Mouse (Mus musculus): ENCODE results near the gene Cacna1d.

DNA sequence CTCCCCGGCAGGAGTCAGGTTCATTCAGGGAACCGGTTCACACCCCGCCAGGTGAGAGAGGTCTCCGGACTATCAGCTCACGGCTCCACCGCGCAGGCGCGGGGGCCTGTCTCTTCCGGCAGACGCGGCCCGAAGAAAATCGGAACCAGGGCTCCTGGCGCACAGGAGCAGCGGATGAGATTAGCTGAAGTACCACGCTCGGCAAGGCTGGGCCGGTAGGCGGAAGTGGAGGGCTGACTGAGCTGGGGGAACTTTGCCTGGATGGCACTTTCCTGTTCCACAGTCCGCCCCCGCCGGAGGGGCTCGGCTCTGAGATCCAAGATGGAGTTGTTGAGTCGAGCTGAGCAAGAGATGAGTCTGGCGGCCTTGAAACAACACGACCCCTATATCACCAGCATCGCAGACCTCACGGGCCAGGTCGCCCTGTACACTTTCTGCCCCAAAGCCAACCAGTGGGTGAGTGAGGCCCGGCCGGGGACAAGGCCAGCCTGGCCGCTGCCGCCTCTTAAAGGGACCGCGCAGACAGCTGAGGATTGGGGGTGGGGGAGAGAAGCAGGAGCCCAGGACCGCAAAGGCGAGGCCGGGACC is 11.8 kb downstream of the Cacna1d start, which contains the start of gene Dcp1a:
- TF ChIP-seq CTCF (IDR thresholded peaks at IDR 0.05; ENCODE audit: low read depth) (peak; percentile 49; the same call in 1 of the 2 replicates), EP300 (optimal IDR thresholded peaks at IDR 0.05) (no peak)

All from stomach, postnatal 0 days (tissue).